Mouse (Mus musculus) splenic B cell, adult 2 months (primary cell): ENCODE measurements around the gene Olfr1494.

Source experiments
- DNase-seq: peaks from one replicate; pipeline ENCODE4 v3.0.0-alpha.2; 2011; ENCODE audit warnings: low read depth, low spot score
- H3K27me3 ChIP-seq: 2 replicates; pipeline ENCODE4 v1.6.1; 2012; ENCODE audit warnings: mild to moderate bottlenecking, low read length, moderate library complexity, mixed read lengths; ENCODE audit not compliant: control insufficient read depth, poor library complexity, insufficient read depth, severe bottlenecking
- H3K36me3 ChIP-seq: 2 replicates; pipeline ENCODE4 v1.6.1; 2012; ENCODE audit warnings: mild to moderate bottlenecking, low read length, moderate library complexity, mixed read lengths; ENCODE audit not compliant: control insufficient read depth, poor library complexity, insufficient read depth, severe bottlenecking

The Olfr1494 gene

DNA sequence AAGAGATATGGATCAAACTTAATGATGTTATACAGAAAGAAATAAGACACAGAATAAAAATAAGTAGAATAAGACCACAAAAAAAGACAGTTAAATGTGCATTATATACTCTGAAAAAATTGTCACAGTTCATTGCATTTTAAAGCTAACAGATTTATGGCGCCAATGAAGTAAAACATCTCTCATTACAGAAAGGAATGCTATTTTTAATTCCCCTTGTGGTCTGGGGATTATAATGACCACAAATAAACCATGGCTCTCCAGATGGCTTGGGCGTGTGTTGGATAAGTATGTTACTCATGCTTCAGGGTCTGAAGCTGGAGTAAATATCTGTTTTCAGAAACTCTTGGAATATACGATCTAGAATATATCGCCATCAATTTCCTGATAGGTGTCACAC is at the start of gene Olfr1494:
Gene Olfr1494, plus strand, starts transcription at position 301 of the 400 bp plus-strand sequence.
- H3K36me3 ChIP-seq, result no peaks in the 10 kb centered on the region
- no peaks in the 10 kb centered on the region for H3K27me3 ChIP-seq
- no peak for DNase-seq

DNA sequence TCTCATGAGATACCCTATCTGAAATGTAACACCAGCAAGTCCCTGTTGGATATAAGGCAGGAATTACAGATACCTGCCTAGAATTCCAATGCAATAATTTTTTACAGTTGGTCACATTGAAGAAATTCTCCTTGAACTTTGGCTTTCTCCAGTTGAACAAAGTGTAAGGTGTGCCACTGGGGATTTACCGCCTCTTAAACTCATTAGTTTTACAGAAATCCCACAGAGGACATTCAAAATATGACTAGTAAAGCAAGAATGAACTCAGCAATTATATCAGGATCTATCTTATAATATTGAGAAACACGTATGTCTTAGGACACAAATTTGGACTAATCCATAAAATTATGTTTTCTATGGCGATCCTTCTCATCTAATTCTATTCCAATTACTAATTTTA is 42.6 kb upstream of the Olfr1494 start, which contains the start of gene Olfr1491:
Gene Olfr1491, plus strand, starts transcription at position 301 of the 400 bp plus-strand sequence.
- DNase-seq, result no peak
- no peaks in the 10 kb centered on the region for H3K27me3 ChIP-seq
- no peaks in the 10 kb centered on the region for H3K36me3 ChIP-seq

DNA sequence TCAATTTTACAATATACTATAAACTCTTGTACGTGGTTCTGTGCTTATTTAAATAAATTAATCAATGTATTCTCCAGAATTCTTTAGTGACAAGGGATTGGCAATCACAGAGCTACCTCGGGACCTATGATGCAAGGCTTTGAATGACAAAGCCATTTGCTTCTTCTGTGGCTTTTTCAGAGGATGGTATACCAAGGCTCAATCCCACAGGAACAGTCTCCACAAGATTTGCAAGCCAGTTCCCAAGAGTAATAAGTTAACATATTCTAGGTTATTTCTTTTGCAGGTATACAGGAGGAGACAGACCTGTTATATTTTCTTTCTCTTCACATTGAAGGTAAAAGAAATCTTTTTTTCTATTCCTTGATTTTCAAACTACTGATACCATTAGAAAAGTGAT is 16.6 kb upstream of the Olfr1494 start, which contains the start of gene Olfr1493-ps1:
Gene Olfr1493-ps1, plus strand, starts transcription at position 301 of the 400 bp plus-strand sequence.
- Histone ChIP-seq H3K36me3 (no peaks in the 10 kb centered on the region), H3K27me3 (no peaks in the 10 kb centered on the region)
- DNase-seq, result no peak

DNA sequence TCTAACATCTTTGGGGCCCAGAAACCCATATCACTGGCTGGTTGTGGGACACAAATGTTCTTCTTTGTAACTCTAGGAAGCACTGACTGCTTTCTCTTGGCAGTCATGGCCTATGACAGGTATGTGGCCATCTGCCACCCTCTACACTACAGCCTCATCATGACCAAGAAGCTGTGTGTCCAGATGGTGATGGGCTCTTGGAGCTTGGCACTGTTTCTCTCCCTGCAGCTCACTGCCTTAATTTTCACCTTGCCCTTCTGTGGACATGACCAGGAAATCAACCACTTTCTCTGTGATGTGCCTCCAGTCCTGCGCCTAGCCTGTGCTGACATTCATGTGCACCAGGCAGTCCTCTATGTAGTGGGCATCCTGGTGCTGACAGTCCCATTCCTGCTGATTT is 9.8 kb downstream of the Olfr1494 start:
- H3K27me3 ChIP-seq, result no peaks in the 10 kb centered on the region
- no peaks in the 10 kb centered on the region for H3K36me3 ChIP-seq
- no peak for DNase-seq

DNA sequence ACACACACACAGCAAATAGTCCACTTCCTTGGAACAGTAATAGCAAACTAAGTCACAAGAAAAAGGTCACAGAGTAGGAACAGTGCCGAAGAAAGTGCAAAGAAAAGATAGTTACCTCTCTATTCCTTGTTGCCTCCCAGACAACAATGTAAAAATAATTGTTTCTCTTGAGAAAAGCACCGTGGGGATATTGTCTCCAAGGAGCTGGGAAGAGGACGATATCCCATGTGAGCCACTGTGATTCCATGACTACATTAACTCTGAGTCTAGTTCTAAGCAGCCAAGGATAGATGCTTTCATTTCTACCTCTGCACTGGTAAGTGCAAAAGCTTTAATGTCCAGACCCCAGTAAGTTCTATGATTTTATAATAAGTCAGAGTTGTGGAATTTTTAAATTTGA is 24.8 kb downstream of the Olfr1494 start, which contains the start of gene Olfr1495:
Gene Olfr1495, plus strand, starts transcription at position 301 of the 400 bp plus-strand sequence.
- H3K27me3 ChIP-seq, result no peaks in the 10 kb centered on the region
- no peak for DNase-seq

DNA sequence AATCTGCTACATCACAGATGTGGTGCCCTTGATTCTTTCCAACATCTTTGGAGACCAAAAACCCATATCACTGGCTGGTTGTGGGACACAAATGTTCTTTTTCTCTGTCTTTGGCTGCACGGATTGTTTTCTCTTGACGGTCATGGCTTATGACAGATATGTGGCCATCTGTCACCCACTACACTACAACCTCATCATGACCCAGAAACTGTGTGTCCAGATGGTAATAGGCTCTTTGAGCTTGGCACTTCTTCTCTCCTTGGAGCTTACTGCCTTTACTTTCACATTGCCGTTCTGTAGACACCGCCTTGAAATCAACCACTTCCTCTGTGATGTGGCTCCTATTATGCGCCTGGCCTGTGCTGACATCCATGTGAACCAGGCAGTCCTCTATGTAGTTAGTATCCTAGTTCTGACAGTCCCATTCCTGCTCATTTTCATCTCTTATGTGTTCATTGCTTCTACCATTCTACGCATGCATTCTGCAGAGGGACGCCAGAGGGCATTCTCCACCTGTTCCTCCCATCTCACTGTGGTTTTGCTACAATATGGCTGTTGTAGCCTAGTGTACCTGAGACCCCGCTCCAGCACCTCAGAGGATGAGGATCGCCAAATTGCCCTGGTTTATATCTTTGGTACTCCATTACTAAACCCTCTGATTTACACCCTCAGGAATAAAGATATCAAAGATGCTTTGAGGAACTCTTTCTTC is 29.2 kb downstream of the Olfr1494 start:
- Histone ChIP-seq H3K36me3 (no peaks in the 10 kb centered on the region), H3K27me3 (no peaks in the 10 kb centered on the region)
- DNase-seq, result no peak

More for the DNA sequence above, 24.8 kb downstream of the Olfr1494 start, which contains the start of gene Olfr1495:
- no peaks in the 10 kb centered on the region for H3K36me3 ChIP-seq

DNA sequence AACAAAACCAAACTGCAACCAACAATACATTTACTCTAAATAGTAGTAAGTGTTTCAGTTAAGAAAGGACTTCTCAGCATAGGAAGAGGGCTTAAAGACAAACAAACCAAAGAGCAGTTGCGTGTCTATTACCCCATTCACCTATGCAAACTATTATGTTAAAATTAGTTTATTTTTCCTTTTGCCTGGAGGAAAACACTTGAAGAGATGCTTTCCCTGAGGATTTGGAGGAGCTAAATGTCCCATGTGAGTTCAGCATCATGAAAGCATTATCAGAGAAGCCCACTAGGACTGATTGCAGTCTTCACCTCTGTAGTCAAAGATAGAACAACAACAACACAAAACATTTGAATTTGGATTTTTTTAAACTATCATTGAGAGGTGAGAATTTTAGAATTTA is 38.0 kb downstream of the Olfr1494 start, which contains the start of gene Olfr1496:
Gene Olfr1496, plus strand, starts transcription at position 301 of the 400 bp plus-strand sequence.
- no peaks in the 10 kb centered on the region for H3K36me3 ChIP-seq
- no peaks in the 10 kb centered on the region for H3K27me3 ChIP-seq
- no peak for DNase-seq

DNA sequence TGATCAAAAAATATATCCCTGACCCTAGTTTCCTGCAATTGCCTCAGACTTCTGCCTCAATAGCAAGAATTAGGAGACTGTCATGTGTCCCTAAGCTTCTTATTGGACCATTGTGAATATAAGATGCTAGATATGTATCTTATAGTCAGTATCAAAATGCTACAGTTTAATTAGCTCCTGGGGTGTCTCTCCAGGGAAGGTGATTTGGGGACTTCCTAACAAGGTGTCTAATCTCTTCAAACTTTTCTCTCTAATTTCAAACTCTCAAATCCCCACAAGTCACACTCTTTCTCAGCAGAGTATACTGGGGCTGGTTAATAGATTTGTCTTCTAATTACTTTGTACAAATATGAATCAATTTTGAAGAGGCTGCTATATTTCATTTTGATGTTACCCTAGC is 58.6 kb downstream of the Olfr1494 start, which contains the start of gene Olfr1497:
Gene Olfr1497, minus strand, starts transcription at position 101 of the 400 bp plus-strand sequence.
- H3K27me3 ChIP-seq, result no peaks in the 10 kb centered on the region
- DNase-seq, result no peak
- H3K36me3 ChIP-seq, result no peaks in the 10 kb centered on the region
